Mouse (Mus musculus) hindbrain, embryonic 15.5 days (tissue): Measurements from ENCODE around the gene Gsn. TPM values are rescaled to one million over a fixed set of nuclear protein-coding genes. Genes with fewer than 3 reads are reported as not detected.

Experiments
- ATAC-seq: fragments of 200-750 bp; cut with Nextera tagmentation; 2 replicates; pipeline ENCODE4 v1.8.0; 2017; ENCODE audit warnings: low read depth, moderate number of reproducible peaks, moderate TSS enrichment; ENCODE audit not compliant: low FRiP score
- H3K27ac ChIP-seq: fragments of 300-500 bp; sonication (generic); replicated peaks from 2 replicates; pipeline ENCODE4 v1.5.1; 2015; ENCODE audit warnings: mild to moderate bottlenecking, inconsistent platforms
- H3K27me3 ChIP-seq: fragments of 300-500 bp; sonication (generic); 2 replicates; pipeline ENCODE4 v1.6.1; 2015; ENCODE audit warnings: control low read depth, inconsistent platforms
- H3K36me3 ChIP-seq: fragments of 300-500 bp; sonication (generic); 2 replicates; pipeline ENCODE4 v1.6.1; 2015; ENCODE audit warnings: control low read depth, inconsistent platforms
- H3K4me1 ChIP-seq: fragments of 300-500 bp; sonication (generic); replicated peaks from 2 replicates; pipeline ENCODE4 v1.6.1; 2015; ENCODE audit warnings: control low read depth, inconsistent platforms
- H3K4me2 ChIP-seq: fragments of 300-500 bp; sonication (generic); 2 replicates; pipeline ENCODE4 v1.6.1; 2015; ENCODE audit warnings: moderate library complexity, mild to moderate bottlenecking, inconsistent platforms
- H3K4me3 ChIP-seq: fragments of 300-500 bp; sonication (generic); 2 replicates; pipeline ENCODE4 v1.5.1; 2015; ENCODE audit warnings: mild to moderate bottlenecking, inconsistent platforms
- H3K9ac ChIP-seq: fragments of 300-500 bp; sonication (generic); 2 replicates; pipeline ENCODE4 v1.6.1; 2015; ENCODE audit warnings: inconsistent platforms
- H3K9me3 ChIP-seq: fragments of 300-500 bp; sonication (generic); 2 replicates; pipeline ENCODE4 v1.6.1; 2016; ENCODE audit warnings: control low read depth, inconsistent platforms
- WGBS: fragments of 180-500 bp; shearing (Covaris S2); methylation state at CpG from one replicate; pipeline ENCODE4 v1.1.7; 2015; 5-methylcytosine and 5-hydroxymethylcytosine counted together
- polyA plus RNA-seq: library from polyadenylated mRNA; unstranded; fragments of >200 nt; fragmentation: Nextera tagmentation; extraction: Ambion mirVana; gene quantifications from 2 replicates; pipeline ENCODE4 v1.2.1, GENCODE M21; 2015

Gene Gsn
- polyA plus RNA-seq, 1 experiment from 2014 or later: 24.4 TPM

DNA sequence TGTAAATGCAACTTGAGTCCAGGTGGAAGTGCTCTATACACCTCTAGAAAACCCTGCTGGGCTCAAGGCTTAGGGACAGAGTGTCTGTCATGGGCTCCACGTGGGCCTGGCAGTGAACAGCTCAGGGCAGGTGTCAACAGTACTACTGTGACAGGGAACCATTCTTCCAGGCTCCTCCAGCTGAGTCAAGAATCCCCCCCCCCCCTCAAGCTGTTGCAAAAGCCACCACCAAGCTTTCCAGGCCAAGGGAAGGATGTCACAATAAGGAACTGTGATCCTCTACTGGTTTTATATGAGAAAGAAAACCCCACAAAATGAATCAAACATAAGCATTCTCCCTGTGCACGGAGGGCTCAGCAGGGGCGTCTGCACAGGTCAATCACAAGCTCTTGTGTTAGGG lies 58.1 kb downstream of the Gsn start:
- H3K4me3 ChIP-seq: no peak overlapping the region
- no peaks in the 10 kb centered on the region for H3K27me3 ChIP-seq
- WGBS: 39% methylated on average over 3 of the region's 3 CpGs
- no peaks in the 10 kb centered on the region for H3K36me3 ChIP-seq
- no peak overlapping the region for H3K9ac ChIP-seq
- no peak overlapping the region for H3K27ac ChIP-seq
- no peaks in the 10 kb centered on the region for H3K9me3 ChIP-seq
- H3K4me2 ChIP-seq: no peak overlapping the region
- no peaks in the 10 kb centered on the region for H3K4me1 ChIP-seq
- no peak for ATAC-seq

DNA sequence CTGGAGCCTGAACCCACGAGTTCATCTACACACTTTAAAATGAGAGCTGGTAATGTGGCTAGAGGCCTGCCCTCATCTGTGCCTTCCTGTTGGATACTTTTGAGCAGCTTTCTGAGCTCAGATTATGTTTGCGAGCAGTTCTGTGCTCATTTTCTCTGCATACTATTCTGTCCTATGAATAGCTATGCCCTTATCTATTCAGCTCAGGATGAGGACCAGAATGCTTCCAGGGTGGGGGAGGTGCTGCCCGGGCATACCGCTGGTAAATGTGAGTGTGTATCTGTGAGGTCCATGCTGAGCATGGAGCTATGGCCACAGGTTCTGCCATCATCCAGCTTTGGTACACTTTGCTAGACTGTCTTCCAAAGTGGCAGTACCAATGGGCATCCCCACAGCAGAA lies 61.4 kb downstream of the Gsn start:
- Histone ChIP-seq H3K9me3 (no peaks in the 10 kb centered on the region), H3K36me3 (no peaks in the 10 kb centered on the region), H3K27me3 (no peaks in the 10 kb centered on the region), H3K4me2 (no peak overlapping the region), H3K4me3 (no peak overlapping the region), H3K9ac (no peak overlapping the region), H3K27ac (no peak overlapping the region), H3K4me1 (peaks cover 10% of the 10 kb centered on the region)
- no peak for ATAC-seq
- WGBS: 85% methylated on average over 4 of the region's 4 CpGs

- H3K27ac ChIP-seq: no peak overlapping the region
- ATAC-seq: no peak
- 89% methylated on average over 12 of the region's 12 CpGs for WGBS
- peaks cover 18% of the 10 kb centered on the region for H3K4me1 ChIP-seq
- no peaks in the 10 kb centered on the region for H3K27me3 ChIP-seq
- no peak overlapping the region for H3K9ac ChIP-seq
- H3K9me3 ChIP-seq: no peaks in the 10 kb centered on the region
- H3K4me3 ChIP-seq: no peak overlapping the region
- H3K36me3 ChIP-seq: no peaks in the 10 kb centered on the region
- no peak overlapping the region for H3K4me2 ChIP-seq
Observed at GRCm38 (mm10) chr2:35318405-35318804, 62.2 kb downstream of the Gsn start.

- no peak overlapping the region for H3K4me2 ChIP-seq
- H3K9ac ChIP-seq: no peak overlapping the region
- no peaks in the 10 kb centered on the region for H3K9me3 ChIP-seq
- H3K27ac ChIP-seq: no peak overlapping the region
- peaks cover 19% of the 10 kb centered on the region for H3K4me1 ChIP-seq
- ATAC-seq: no peak
- no peaks in the 10 kb centered on the region for H3K36me3 ChIP-seq
- H3K4me3 ChIP-seq: no peak overlapping the region
- H3K27me3 ChIP-seq: no peaks in the 10 kb centered on the region
- 92% methylated on average over 15 of the region's 15 CpGs for WGBS
Observed at GRCm38 (mm10) chr2:35320399-35320798, 64.2 kb downstream of the Gsn start.

- 48% methylated on average over 10 of the region's 10 CpGs for WGBS
- Histone ChIP-seq H3K4me1 (peaks cover 19% of the 10 kb centered on the region), H3K27ac (peak overlapping the region; percentile 17), H3K36me3 (no peaks in the 10 kb centered on the region), H3K9me3 (no peaks in the 10 kb centered on the region), H3K4me3 (no peak overlapping the region), H3K9ac (no peak overlapping the region), H3K4me2 (0 out of 2 replicates have a peak overlapping the region, but pooled peaks have one; percentile 3), H3K27me3 (no peaks in the 10 kb centered on the region)
- peak; percentile 60 for ATAC-seq
Observed at GRCm38 (mm10) chr2:35322404-35323164, 66.4 kb downstream of the Gsn start.

GRCm38 (mm10) chr2:35325930-35326329 lies 69.8 kb downstream of the Gsn start:
- Histone ChIP-seq H3K4me1 (peaks cover 19% of the 10 kb centered on the region), H3K9ac (no peak overlapping the region), H3K27ac (no peak overlapping the region), H3K27me3 (no peaks in the 10 kb centered on the region), H3K4me3 (no peak overlapping the region), H3K36me3 (no peaks in the 10 kb centered on the region), H3K9me3 (no peaks in the 10 kb centered on the region), H3K4me2 (no peak overlapping the region)
- no peak for ATAC-seq
- WGBS: 73% methylated on average over 10 of the region's 10 CpGs

DNA sequence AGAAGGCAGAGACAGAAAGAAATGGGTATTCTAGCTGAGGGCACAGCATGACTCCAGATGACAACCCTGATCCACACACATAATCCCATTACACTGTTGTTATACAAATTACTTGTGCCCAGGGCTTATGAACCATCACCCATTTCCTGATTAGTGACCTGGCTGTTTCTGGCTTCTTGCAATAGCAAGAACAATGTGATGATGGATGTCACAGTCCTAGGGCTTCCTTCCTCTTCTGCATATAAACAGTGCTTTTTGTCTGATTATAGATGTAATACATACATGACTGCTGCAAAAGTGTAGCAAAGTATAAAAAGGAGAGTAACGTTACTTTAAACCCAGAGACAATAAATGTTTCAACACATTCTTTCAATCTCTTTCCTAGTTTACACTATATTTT lies 70.8 kb downstream of the Gsn start:
- WGBS: 74% methylated on average over 1 of the region's 1 CpGs
- ATAC-seq: no peak
- H3K27ac ChIP-seq: no peak overlapping the region
- H3K36me3 ChIP-seq: no peaks in the 10 kb centered on the region
- H3K4me1 ChIP-seq: peaks cover 15% of the 10 kb centered on the region
- H3K9ac ChIP-seq: no peak overlapping the region
- no peak overlapping the region for H3K4me3 ChIP-seq
- no peaks in the 10 kb centered on the region for H3K9me3 ChIP-seq
- no peaks in the 10 kb centered on the region for H3K27me3 ChIP-seq
- no peak overlapping the region for H3K4me2 ChIP-seq

DNA sequence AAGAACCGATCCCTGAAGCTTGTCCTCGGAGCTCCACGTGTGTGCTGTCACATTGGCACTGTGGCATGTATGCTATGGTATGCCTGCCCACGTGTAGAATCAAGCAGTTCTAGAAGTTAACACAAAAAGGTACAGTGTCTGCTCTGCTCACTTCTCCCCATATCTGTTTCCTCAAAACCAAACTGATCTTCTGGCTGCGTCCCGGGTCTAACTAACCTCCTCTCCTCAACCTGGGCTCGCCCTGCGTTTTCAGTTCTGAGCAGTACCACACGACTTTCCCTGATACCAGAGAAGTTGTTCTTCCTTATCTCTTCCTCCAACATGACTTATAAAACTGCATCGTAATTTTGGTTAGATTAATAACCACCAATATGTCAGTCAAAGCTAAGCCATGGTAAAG lies 71.4 kb downstream of the Gsn start:
- no peak overlapping the region for H3K4me2 ChIP-seq
- no peak overlapping the region for H3K27ac ChIP-seq
- 75% methylated on average over 10 of the region's 10 CpGs for WGBS
- H3K4me3 ChIP-seq: no peak overlapping the region
- no peak overlapping the region for H3K9ac ChIP-seq
- H3K36me3 ChIP-seq: no peaks in the 10 kb centered on the region
- no peak for ATAC-seq
- peaks cover 9% of the 10 kb centered on the region for H3K4me1 ChIP-seq
- no peaks in the 10 kb centered on the region for H3K27me3 ChIP-seq
- no peaks in the 10 kb centered on the region for H3K9me3 ChIP-seq

DNA sequence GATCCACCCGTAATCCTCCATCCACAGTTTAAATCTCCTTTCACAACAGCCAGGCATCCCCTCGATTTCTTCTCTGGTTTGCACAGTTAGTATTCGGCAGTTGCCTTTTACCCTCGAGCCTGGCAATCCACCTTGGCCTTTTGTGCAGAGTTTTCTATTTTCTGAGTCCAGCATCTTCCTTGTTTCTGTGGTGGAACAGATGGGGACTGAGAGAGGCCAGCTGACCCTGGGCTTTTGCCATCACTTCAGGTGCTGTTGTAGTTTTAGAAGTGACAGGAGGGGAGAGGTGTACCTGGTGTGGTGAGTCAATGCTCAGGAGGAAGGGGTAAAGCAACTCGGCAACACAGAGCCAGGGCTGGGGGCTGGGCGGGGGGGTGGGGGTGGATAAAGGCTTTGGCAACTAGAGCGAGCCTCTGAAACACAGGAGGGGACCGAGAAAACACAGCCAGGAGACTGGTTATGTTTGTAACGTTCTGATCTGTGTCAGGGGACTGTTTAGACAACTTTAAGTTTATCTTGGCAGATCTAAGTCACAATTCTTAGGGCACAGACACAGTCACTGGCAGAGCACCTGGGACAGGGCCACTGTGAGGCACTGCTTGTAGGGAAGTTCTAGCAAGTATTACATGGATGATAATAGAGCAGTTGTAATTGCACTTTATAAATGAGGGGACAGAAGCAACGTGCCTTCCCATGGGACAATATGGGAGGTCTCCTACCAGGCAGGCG lies 72.0 kb downstream of the Gsn start:
- 44% methylated on average over 11 of the region's 11 CpGs for WGBS

GRCm38 (mm10) chr2:35329061-35329460 lies 72.9 kb downstream of the Gsn start:
- no peak for ATAC-seq
- 91% methylated on average over 2 of the region's 2 CpGs for WGBS
- H3K4me2 ChIP-seq: no peak overlapping the region

More for the DNA sequence above, 72.0 kb downstream of the Gsn start:
- no peak overlapping the region for H3K27ac ChIP-seq
- no peaks in the 10 kb centered on the region for H3K9me3 ChIP-seq
- no peaks in the 10 kb centered on the region for H3K36me3 ChIP-seq
- ATAC-seq: no peak
- H3K9ac ChIP-seq: no peak overlapping the region
- peaks cover 3% of the 10 kb centered on the region; the same call in 1 of the 2 replicates for H3K4me1 ChIP-seq
- no peak overlapping the region for H3K4me3 ChIP-seq
- H3K4me2 ChIP-seq: no peak overlapping the region
- H3K27me3 ChIP-seq: no peaks in the 10 kb centered on the region

DNA sequence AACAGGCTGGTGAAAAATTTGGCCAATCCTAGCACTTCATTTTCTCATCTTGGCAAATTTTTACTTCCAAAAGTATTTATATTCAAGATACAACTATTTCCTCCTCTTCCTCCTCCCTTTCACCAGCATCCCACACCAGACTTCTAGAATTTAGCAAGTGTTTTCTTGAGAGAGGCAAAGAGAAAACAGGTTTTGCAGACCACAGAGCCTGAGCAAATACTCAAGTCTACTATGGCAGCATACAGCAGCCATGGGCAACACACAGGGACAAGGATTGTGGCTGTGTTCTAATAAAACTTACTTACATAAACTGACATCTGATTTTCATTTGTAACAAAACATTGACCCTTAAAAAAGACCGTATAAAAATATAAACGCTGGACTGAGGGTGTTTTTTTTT lies 75.0 kb downstream of the Gsn start:
- no peak overlapping the region for H3K4me2 ChIP-seq
- no peak for ATAC-seq

More at GRCm38 (mm10) chr2:35329061-35329460, 72.9 kb downstream of the Gsn start:
- no peaks in the 10 kb centered on the region for H3K9me3 ChIP-seq
- H3K27me3 ChIP-seq: no peaks in the 10 kb centered on the region
- H3K27ac ChIP-seq: no peak overlapping the region
- H3K9ac ChIP-seq: no peak overlapping the region
- H3K4me3 ChIP-seq: no peak overlapping the region
- H3K4me1 ChIP-seq: no peaks in the 10 kb centered on the region
- no peaks in the 10 kb centered on the region for H3K36me3 ChIP-seq

GRCm38 (mm10) chr2:35333670-35334069 lies 77.5 kb downstream of the Gsn start:
- no peak for ATAC-seq
- H3K36me3 ChIP-seq: no peaks in the 10 kb centered on the region
- no peak overlapping the region for H3K9ac ChIP-seq
- H3K4me3 ChIP-seq: no peak overlapping the region
- H3K4me1 ChIP-seq: peaks cover 19% of the 10 kb centered on the region
- no peaks in the 10 kb centered on the region; the same call in 1 of the 2 replicates for H3K27me3 ChIP-seq
- no peak overlapping the region for H3K4me2 ChIP-seq
- H3K27ac ChIP-seq: no peak overlapping the region
- H3K9me3 ChIP-seq: no peaks in the 10 kb centered on the region

More for the DNA sequence above, 75.0 kb downstream of the Gsn start:
- peaks cover 10% of the 10 kb centered on the region for H3K4me1 ChIP-seq
- 82% methylated on average over 2 of the region's 2 CpGs for WGBS
- no peak overlapping the region for H3K4me3 ChIP-seq
- no peaks in the 10 kb centered on the region; the same call in 1 of the 2 replicates for H3K27me3 ChIP-seq
- no peaks in the 10 kb centered on the region for H3K36me3 ChIP-seq
- no peaks in the 10 kb centered on the region for H3K9me3 ChIP-seq
- no peak overlapping the region for H3K9ac ChIP-seq
- H3K27ac ChIP-seq: no peak overlapping the region
